Mouse (Mus musculus) neutrophil, adult 5-6 weeks (primary cell): ENCODE measurements around the gene Rab30. TPM values are rescaled to one million over a fixed set of nuclear protein-coding genes. Genes with fewer than 3 reads are reported as not detected.
"Not testable (repeated sequence)": the region's sequence is repeated elsewhere in the genome, so short reads cannot be mapped to it uniquely, and the experiment has no call there.

Experiments used
- ATAC-seq: fragments of 151-379, 151-347 bp; 2 replicates; pipeline ENCODE4 v1.8.0; 2017; ENCODE audit warnings: mild to moderate bottlenecking, moderate TSS enrichment; ENCODE audit not compliant: insufficient number of reproducible peaks, poor library complexity, low FRiP score, severe bottlenecking; ENCODE audit errors: extremely low read depth
- total RNA-seq: library from RNA; stranded (forward); fragments of 200-1000 nt; gene quantifications from 2 replicates; pipeline ENCODE4 v1.2.3, GENCODE M21; 2017

Gene Rab30
- total RNA-seq, result 14.7 and 24.9 TPM in 2 replicates

- peak; percentile 99 for ATAC-seq
Measured at GRCm38 (mm10) chr7:92741152-92741860, at the start of gene Rab30. Gene Rab30, plus strand, starts transcription at chr7:92741603.

DNA sequence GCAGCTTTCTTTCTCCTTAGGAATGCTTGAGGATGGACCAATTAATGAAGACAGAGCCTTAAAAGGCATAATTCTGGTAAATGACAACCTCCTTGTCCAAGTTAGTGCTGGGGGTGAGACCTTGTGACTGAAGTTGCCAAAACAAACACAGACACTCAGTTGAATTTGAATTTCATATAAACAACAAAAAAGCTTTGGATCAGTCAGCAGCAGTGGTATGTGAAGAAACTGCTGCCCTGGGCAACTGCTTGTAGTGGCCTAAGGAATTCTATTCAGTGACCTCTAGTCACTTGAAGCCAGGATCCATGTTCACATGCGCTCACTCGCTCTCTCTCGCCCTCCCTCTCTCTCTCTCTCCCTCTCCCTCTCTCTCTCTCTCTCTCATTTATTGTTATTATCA lies 45.0 kb upstream of the Rab30 start:
- no peak for ATAC-seq

- no peak for ATAC-seq
Measured at GRCm38 (mm10) chr7:92698770-92699169, 42.6 kb upstream of the Rab30 start.

DNA sequence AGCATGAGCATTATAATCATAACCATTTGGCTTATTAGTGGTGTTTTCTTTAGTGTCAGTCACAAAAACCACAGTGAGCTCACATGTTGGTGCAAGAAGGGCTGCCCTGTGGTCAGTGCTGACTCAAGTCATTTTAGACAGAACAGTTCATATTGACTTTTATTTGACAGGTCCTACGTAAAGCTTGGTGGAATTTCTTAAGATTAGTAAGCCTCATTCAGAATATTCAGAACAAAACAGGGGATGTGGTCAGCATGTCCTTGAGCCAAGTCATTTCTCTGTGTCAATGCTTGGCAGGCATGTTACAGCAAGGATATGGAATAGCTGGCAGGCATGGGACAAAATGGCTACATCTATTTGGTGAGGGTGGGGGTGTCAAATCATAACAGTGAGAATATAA lies 37.7 kb upstream of the Rab30 start:
- no peak for ATAC-seq

- no peak for ATAC-seq
Measured at GRCm38 (mm10) chr7:92705534-92705933, 35.9 kb upstream of the Rab30 start.

GRCm38 (mm10) chr7:92706711-92707110 lies 34.7 kb upstream of the Rab30 start:
- ATAC-seq, result no peak

- ATAC-seq, result no peak
Measured at GRCm38 (mm10) chr7:92709573-92709972, 31.8 kb upstream of the Rab30 start.

DNA sequence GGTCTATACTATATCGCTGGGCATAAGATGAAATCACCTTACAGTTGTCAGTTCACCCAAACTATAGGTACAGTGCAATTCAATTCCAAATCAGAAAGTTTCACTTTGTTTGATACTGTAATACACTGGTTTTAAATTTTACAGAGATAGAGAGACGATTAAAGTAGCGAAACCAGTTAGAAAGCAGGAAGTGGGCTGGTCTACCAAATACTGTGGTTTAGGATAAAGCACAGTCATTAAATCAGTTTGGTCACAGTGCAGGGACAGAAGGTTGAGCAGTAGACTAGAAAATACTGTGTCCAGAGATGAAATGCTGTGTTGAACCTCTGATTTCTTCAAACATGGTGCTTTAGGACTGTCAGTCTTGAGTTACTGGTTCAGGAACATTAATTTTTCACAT lies 29.8 kb upstream of the Rab30 start:
- ATAC-seq, result 0 out of 2 replicates have a peak, but pooled peaks have one; percentile 36

- ATAC-seq, result no peak
Measured at GRCm38 (mm10) chr7:92715055-92715454, 26.3 kb upstream of the Rab30 start.

DNA sequence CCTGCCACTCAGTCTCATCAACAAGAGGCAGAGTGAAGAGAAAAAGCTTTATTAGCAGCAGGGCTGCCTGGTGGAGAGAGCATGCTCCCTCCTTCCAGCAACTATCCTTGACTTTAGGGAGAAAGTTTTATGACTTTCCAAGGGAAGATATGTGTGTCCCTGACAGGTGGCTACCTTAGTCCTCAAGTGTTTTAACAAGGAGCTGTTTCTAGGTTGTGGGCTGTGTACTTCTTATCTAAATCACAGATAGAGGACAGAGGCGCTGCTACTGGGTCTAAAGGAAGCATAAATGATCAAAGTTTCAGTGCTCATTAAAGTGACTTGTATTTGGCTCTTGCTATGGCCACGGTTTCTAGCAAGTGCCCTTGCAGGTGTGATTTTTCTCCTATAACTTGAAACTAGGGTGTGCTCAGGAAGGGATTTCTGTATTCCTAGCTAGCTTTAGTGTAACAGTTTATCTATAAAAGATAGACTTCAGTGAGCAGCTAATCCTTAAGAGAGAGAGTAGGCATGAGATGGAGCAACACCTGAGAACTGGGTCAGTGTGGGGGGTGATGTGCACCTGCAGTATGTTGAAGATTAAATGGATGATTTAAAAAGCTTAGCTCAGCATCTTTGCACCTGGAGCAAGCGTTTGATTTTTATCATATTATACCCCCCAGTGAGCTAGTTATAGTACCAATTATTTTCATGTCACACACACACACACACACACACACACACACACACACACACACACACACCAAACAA lies 21.1 kb upstream of the Rab30 start:
- ATAC-seq, result no peak

DNA sequence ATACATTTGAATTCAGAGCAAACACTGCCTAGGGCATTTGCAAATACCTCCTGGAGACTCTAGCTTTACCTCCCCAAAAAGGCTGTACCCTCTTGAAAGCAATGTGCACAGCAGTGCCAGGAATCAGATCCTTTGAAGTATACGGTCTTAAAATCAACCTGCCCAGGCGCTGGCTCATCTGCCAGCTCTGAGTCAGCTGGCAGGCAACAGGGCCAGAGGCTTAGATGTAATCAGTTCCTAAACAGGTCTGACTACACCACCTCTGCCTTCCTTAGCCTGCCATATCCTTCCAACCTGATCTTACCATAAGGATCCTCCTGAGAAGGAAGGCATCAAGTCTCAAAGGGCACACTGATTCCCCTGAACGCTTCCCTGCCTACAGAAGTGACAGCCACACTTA lies 17.7 kb upstream of the Rab30 start:
- ATAC-seq, result no peak

DNA sequence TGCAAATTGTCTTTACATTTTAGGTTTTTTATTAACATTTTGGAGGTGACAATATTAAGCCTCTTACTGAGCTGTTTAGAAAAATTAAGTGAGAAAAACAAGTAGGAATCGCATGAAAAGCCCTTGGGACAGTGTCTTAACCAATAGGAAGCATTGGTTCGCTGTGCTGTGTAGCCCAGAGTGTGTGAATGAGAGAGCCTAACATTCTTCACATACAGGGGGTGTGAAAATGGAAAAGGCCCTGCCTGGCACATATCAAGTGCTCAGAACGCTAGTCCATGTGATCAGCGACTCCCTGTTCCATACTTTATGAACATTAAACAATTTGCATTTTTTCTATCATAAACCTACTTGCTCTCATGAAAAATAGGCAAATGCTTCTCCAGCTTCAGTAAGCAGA lies 17.1 kb upstream of the Rab30 start:
- ATAC-seq, result no peak

DNA sequence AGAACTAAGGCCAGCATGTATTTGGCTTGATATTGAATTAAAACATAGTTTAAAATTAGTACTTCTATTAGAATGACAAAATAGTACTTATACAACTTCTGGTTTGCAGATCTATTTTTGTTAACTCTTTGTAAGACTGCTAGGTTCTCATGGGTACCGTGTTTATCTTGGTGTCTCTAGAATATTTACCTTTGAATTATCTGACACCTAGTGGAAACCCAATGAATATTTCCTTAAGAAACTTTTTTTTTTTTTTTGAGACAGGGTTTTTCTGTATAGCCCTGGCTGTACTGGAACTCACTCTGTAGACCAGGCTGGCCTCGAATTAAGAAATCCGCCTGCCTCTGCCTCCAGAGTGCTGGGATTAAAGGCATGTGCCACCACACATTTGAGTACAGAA lies 11.8 kb upstream of the Rab30 start:
- ATAC-seq, result not testable (repeated sequence)

GRCm38 (mm10) chr7:92730465-92730864 lies 10.9 kb upstream of the Rab30 start:
- ATAC-seq, result no peak

DNA sequence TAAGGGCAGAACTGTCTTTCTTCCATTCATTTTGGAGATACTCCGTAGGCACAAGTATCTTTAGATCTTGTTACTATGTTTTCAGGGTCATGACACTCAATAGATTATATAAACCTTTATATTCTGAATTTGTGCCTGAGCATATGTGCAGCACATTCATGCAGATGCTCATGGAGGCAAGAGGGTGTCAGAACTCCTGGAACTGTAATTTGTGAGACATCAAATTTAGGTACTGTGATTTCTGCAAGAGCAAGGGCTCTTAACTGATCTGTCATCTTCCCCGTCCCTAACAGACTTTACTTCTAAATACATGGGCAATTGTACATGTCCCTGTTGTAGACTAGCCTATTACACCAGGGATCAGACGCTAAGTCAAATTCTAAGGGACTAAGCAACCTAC lies 10.4 kb upstream of the Rab30 start:
- ATAC-seq, result no peak

DNA sequence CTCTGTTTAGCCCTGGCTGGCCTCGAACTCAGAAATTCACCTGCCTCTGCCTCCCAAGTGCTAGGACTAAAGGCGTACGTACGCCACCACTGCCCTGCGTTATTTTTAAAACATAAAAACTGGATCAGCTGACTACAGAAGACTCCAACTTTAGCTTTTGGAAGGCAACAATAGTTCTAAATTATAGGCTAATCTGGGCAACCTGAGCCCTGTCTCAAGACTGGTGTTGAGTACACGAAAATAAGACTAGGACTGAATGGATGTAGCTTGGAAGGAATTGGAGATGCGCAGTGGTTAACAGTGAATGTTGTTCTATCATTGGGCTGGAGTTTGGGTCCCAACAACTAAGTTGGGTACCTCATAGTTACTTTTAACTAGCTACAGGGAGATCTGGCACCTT lies 9.3 kb upstream of the Rab30 start:
- ATAC-seq, result no peak

DNA sequence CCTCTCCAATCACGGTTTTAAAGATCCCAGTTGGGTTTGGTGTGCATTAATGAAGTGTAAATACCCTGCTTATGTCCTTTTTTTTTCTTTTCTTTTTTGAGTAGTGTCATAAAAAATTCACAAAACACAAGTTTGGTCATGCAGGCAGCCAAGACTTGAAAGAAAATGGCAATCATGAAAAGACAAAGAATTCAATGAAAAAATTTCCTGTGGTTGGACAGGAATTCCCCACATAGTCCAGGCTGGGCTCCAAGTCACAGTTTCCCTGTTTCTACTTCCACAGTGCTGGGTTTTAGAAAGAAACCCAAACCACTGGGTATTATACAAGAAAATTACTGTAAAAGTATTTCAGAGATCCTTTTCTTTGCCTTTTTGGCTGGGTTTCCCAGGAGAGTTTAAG lies 3.8 kb upstream of the Rab30 start:
- ATAC-seq, result no peak

- ATAC-seq, result no peak
Measured at GRCm38 (mm10) chr7:92739956-92740355, 1.4 kb upstream of the Rab30 start.

- ATAC-seq, result no peak
Measured at GRCm38 (mm10) chr7:92740411-92741115, 840 bp upstream of the Rab30 start.

GRCm38 (mm10) chr7:92741861-92742249 lies 452 bp downstream of the Rab30 start:
- ATAC-seq, result no peak
